Mouse (Mus musculus) forebrain, postnatal 0 days (tissue): ENCODE results near the gene Omg. TPM values are rescaled to one million over a fixed set of nuclear protein-coding genes. Genes with fewer than 3 reads are reported as not detected.

Source experiments
- ATAC-seq: fragments of 200-750 bp; cut with Nextera tagmentation; 2 replicates; pipeline ENCODE4 v1.8.0; 2017; ENCODE audit warnings: mild to moderate bottlenecking, moderate library complexity
- DNase-seq: peaks from one replicate; pipeline ENCODE4 v3.0.0-alpha.2; 2015
- H3K27ac ChIP-seq: fragments of 300-500 bp; sonication (generic); 2 replicates; pipeline ENCODE4 v1.5.1; 2014; ENCODE audit warnings: low read depth, mild to moderate bottlenecking, antibody characterized with exemption, low read length, moderate library complexity, mixed read lengths
- H3K27me3 ChIP-seq: fragments of 300-500 bp; sonication (generic); 2 replicates; pipeline ENCODE4 v1.6.1; 2014; ENCODE audit warnings: mild to moderate bottlenecking, low read length, mixed read lengths; ENCODE audit not compliant: insufficient read depth
- H3K36me3 ChIP-seq: fragments of 300-500 bp; sonication (generic); 2 replicates; pipeline ENCODE4 v1.6.1; 2014; ENCODE audit warnings: mild to moderate bottlenecking, moderate library complexity; ENCODE audit not compliant: insufficient read depth
- H3K4me1 ChIP-seq: fragments of 300-500 bp; sonication (generic); 2 replicates; pipeline ENCODE4 v1.6.1; 2014; ENCODE audit warnings: antibody characterized with exemption; ENCODE audit not compliant: insufficient read depth
- H3K4me2 ChIP-seq: fragments of 300-500 bp; sonication (generic); 2 replicates; pipeline ENCODE4 v1.6.1; 2014; ENCODE audit warnings: low read depth, mild to moderate bottlenecking, moderate library complexity
- H3K4me3 ChIP-seq: fragments of 300-500 bp; sonication (generic); 2 replicates; pipeline ENCODE4 v1.5.1; 2014; ENCODE audit warnings: low read depth, low read length, mixed read lengths
- H3K9ac ChIP-seq: fragments of 300-500 bp; sonication (generic); 2 replicates; pipeline ENCODE4 v1.6.1; 2014; ENCODE audit warnings: mild to moderate bottlenecking
- H3K9me3 ChIP-seq: fragments of 300-500 bp; sonication (generic); 2 replicates; pipeline ENCODE4 v1.6.1; 2016; ENCODE audit warnings: low read length
- CTCF ChIP-seq: sonication (generic); IDR thresholded peaks from 2 replicates; pipeline ENCODE4 v1.5.1; 2016; ENCODE audit warnings: antibody characterized with exemption, control low read depth, low read depth
- WGBS: fragments of 180-500 bp; shearing (Covaris S2); extraction: QIAGEN DNeasy Blood & Tissue Kit; methylation state at CpG from one replicate; pipeline ENCODE4 v1.1.7; 2014; 5-methylcytosine and 5-hydroxymethylcytosine counted together
- polyA plus RNA-seq: library from polyadenylated mRNA; unstranded; fragments of >200 nt; fragmentation: Nextera tagmentation; extraction: Ambion mirVana; gene quantifications from 2 replicates; pipeline ENCODE4 v1.2.1, GENCODE M21; 2015
- total RNA-seq: library from RNA; depleted of rRNA; stranded (reverse); fragments of >200 nt; gene quantifications from 2 replicates; pipeline ENCODE4 v1.2.3, GENCODE M21; 2014

Gene Omg
- total and polyA plus RNA-seq, 2 experiments from 2014 or later, result 13.8 to 21.6 TPM

DNA sequence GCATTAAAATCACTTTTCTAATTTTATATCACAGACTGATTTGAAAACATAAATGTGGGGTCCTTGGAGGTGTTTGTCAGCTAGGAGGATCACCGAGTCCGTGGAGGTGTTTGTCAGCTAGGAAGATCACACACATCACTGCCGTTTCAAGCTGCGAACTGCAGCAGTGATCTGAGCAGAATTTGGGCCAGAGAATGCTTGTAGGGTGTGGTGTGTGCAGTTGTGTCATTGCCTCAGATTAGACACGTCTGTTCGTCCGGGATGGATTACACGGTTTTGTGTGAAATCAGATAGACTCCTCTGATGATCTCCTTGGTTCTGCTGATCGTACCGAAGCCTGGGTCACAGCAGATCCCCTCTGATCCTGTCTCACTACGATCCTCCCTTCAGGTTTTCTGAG lies 26.9 kb upstream of the Omg start:
- H3K36me3 ChIP-seq, result 0 out of 2 replicates have a peak, but pooled peaks cover 2% of the 10 kb centered on the region
- DNase-seq, result no peak
- H3K27ac ChIP-seq, result no peak overlapping the region
- no peak for ATAC-seq
- H3K4me2 ChIP-seq, result no peak overlapping the region
- H3K9ac ChIP-seq, result no peak overlapping the region
- no peaks in the 10 kb centered on the region for H3K9me3 ChIP-seq
- TF ChIP-seq CTCF, result no peak
- H3K4me3 ChIP-seq, result no peak overlapping the region
- no peaks in the 10 kb centered on the region for H3K27me3 ChIP-seq
- H3K4me1 ChIP-seq, result no peaks in the 10 kb centered on the region
- WGBS, result 90% methylated on average over 11 of the region's 11 CpGs

DNA sequence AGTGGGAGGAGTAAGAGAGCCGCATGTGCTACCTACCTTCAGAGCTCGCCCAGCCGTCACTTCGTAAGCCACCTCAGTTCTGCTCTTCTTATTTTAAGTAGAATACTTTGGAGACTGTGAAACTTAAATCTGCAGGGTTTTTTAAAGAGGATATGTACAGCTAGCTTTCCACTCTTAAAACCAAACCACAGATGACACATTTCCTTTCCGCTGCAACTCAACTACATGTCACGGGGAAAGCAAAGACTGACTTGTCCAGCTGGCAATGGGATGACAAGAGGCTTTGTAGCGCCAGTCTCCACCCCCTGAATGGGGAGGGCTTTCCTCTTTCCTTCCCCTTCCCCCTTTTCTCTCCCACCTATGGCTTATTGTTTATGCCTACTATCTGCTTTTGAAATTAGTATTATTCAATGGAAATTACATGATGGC lies 26.5 kb upstream of the Omg start, which contains the start of the genes Evi2 and Evi2a:
Gene Evi2 (minus strand): TSS at position 257 of the 429 bp plus-strand sequence.
Gene Evi2a (minus strand): TSS at position 277 of the 429 bp plus-strand sequence.
- ATAC-seq, result no peak
- H3K4me1 ChIP-seq, result no peaks in the 10 kb centered on the region

DNA sequence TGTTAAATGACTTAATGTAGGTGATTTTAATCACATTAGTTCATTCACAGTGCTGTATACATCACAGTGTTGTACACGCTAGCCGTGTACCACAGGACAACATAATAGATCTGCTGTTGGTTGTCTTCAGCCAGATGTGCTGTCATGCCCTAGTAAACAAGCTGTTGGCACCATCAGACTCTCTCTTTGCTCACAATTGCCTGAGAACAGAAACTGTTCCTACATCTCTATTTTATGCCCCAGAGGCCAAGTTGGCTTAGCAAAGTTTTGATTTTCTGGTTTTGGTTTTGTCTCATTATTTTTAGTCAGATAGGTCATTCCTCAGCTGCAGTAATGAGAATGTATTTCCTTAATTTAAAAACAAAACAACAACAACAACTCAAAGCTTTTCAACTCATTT lies 25.9 kb upstream of the Omg start:
- no peak overlapping the region for H3K27ac ChIP-seq
- ATAC-seq (no peak), DNase-seq (no peak)
- no peak overlapping the region for H3K9ac ChIP-seq
- H3K9me3 ChIP-seq, result no peaks in the 10 kb centered on the region
- no peaks in the 10 kb centered on the region for H3K36me3 ChIP-seq
- no peak for TF ChIP-seq CTCF
- no peak overlapping the region for H3K4me2 ChIP-seq
- H3K4me3 ChIP-seq, result no peak overlapping the region
- 90% methylated on average over 2 of the region's 2 CpGs for WGBS
- no peaks in the 10 kb centered on the region for H3K27me3 ChIP-seq
- no peaks in the 10 kb centered on the region for H3K4me1 ChIP-seq

More for the DNA sequence above, 26.5 kb upstream of the Omg start, which contains the start of the genes Evi2 and Evi2a:
- Histone ChIP-seq H3K4me3 (no peak within 1 kb of the TSS), H3K27me3 (no peaks in the 10 kb centered on the region), H3K4me2 (no peak within 1 kb of the TSS), H3K9me3 (no peaks in the 10 kb centered on the region), H3K36me3 (no peaks in the 10 kb centered on the region), H3K27ac (no peak within 1 kb of the TSS), H3K9ac (no peak within 1 kb of the TSS)
- no peak for DNase-seq
- 78% methylated on average over 7 of the region's 7 CpGs for WGBS
- TF ChIP-seq CTCF, result no peak

DNA sequence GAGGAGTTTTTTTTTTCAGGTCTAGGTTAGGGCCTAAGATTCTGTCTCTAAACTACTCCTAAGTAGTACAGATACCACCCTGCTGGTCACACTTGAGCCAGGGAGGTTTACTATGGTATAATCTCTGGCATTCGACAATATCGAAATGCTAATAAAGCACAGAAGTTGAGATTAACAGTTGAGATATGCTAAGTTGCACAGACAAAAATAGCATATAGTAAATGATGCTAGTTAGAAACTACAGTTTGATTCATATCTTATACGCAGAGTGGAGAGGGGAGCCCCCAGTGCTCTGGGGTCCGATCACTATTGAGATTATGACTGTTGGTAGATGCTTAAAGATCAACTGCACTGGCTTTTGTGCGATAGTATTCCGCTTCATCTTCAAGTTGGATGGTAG lies 25.3 kb upstream of the Omg start:
- no peak overlapping the region for H3K4me3 ChIP-seq
- H3K9me3 ChIP-seq, result no peaks in the 10 kb centered on the region
- H3K9ac ChIP-seq, result no peak overlapping the region
- DNase-seq (no peak), ATAC-seq (no peak)
- no peaks in the 10 kb centered on the region for H3K4me1 ChIP-seq
- H3K27ac ChIP-seq, result no peak overlapping the region
- TF ChIP-seq CTCF, result no peak
- WGBS, result 92% methylated on average over 6 of the region's 6 CpGs
- H3K4me2 ChIP-seq, result no peak overlapping the region
- no peaks in the 10 kb centered on the region for H3K36me3 ChIP-seq
- no peaks in the 10 kb centered on the region for H3K27me3 ChIP-seq

DNA sequence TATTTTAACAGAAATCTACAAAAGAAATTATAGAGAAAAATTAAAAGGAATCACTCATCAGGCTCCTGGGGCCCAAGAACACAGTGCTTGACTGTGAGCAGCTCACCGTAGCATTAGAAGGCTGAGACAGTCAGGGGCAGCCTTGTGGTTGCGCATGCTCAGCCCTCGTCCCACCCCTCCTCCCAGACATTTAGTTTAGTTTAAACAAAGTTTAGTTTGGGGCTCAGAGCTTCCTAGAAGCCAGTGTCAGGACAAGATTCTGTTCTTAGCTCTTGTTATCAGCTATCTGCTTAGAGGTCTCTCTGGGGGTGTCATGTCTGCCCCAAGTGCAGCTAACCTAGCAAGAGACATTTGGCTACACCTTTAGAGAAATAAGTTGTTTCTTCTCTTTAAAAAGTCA lies 24.7 kb upstream of the Omg start:
- no peak for TF ChIP-seq CTCF
- WGBS, result 96% methylated on average over 3 of the region's 3 CpGs
- no peaks in the 10 kb centered on the region for H3K36me3 ChIP-seq

DNA sequence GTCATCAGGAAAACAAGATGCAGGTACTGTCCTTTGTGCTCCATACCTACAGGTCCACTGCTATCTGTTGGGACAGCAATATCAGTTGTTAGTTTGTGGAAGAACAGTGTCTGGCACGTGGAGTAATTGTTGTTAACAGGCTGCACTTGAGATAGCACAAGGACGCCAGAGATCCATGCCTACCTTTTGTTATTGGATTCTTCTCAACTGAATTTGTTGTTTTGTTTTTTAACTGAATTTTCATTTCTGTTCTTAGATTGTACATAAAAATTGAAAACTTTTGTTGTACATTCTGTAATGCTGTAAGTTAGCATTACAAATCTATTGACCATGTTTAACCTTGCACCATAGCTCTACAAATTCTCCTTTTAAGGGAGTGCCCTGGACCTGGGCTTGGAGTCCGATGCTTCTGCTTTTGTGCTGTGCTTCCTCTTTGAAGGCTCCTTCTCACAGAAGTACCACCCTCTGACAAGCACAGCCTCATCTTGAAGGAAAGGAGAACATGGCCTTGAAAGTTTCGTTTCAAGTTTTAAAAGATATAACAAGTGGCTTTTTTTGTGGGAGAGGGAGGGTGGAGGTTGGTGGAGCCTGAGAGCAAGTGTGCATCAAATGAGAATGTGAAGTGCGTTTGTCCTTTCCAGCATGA lies 24.0 kb upstream of the Omg start:
- Histone ChIP-seq H3K4me3 (no peak overlapping the region), H3K27me3 (no peaks in the 10 kb centered on the region), H3K27ac (no peak overlapping the region), H3K9me3 (no peaks in the 10 kb centered on the region), H3K36me3 (no peaks in the 10 kb centered on the region), H3K9ac (no peak overlapping the region), H3K4me2 (no peak overlapping the region), H3K4me1 (no peaks in the 10 kb centered on the region)
- DNase-seq (no peak), ATAC-seq (no peak)
- TF ChIP-seq CTCF, result no peak
- WGBS, result 93% methylated on average over 5 of the region's 5 CpGs

More for the DNA sequence above, 24.7 kb upstream of the Omg start:
- no peak for ATAC-seq
- no peak for DNase-seq
- H3K4me1 ChIP-seq, result no peaks in the 10 kb centered on the region
- H3K4me2 ChIP-seq, result no peak overlapping the region
- no peak overlapping the region for H3K27ac ChIP-seq
- H3K9ac ChIP-seq, result no peak overlapping the region
- no peak overlapping the region for H3K4me3 ChIP-seq
- H3K27me3 ChIP-seq, result no peaks in the 10 kb centered on the region
- no peaks in the 10 kb centered on the region for H3K9me3 ChIP-seq

DNA sequence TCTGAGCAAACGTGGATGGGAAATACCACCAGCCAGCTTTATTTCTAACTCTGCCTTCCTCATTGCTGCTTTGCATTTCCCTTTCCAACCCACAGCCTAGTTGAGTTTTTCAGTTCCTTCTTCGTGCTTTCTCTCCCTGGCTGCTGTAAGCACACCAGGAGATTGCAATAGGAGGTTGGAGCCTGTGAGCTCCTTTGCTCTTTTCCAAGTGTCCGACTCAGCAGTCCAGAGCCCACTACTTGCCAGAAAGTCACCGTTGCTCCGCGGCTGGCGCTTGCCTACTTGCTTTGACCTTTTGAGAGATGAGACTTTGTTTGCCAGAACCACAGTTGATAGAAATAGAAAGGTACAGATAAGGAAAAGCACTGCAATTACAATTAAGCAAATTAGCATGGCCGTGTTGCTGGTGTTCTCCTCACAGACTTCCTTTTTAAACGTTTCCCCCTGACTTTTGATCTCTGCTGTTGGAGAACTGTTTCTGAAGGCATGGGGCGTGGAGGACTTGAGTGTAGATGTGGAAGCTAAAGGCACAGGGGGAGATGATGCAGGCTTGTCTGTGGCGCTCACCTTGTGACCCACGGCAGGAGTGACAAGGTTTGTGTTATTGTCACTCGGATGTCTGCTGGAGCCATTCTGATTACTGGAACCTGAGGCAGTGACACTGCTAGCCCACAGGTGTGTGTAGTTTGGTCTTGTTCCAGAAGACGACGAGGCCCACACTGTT lies 23.3 kb upstream of the Omg start:
- ATAC-seq (no peak), DNase-seq (no peak)
- Histone ChIP-seq H3K4me2 (no peak overlapping the region), H3K4me3 (no peak overlapping the region), H3K27me3 (no peaks in the 10 kb centered on the region), H3K27ac (peak overlapping the region; percentile 57; the same call in 1 of the 2 replicates), H3K9me3 (no peaks in the 10 kb centered on the region), H3K9ac (no peak overlapping the region), H3K4me1 (no peaks in the 10 kb centered on the region), H3K36me3 (no peaks in the 10 kb centered on the region)
- TF ChIP-seq CTCF, result no peak
- 81% methylated on average over 15 of the region's 15 CpGs for WGBS
